Mouse (Mus musculus) liver, adult (tissue): Measurements from ENCODE around the gene Homer3.

Source experiments
- GATA4 ChIP-seq: IDR thresholded peaks from 2 replicates; pipeline ENCODE4 v1.6.1; 2014; ENCODE audit warnings: mild to moderate bottlenecking, low read length; ENCODE audit not compliant: insufficient replicate concordance

Gene Homer3

GRCm38 (mm10) chr8:70315624-70316510 lies 33.2 kb downstream of the Homer3 start, which contains the start of gene Cers1:
Gene Cers1 (plus strand): TSS chr8:70315775.
- no peak for TF ChIP-seq GATA4

- no peak for TF ChIP-seq GATA4
Measured at GRCm38 (mm10) chr8:70316511-70317504, 34.2 kb downstream of the Homer3 start.

- TF ChIP-seq GATA4 = no peak
Measured at GRCm38 (mm10) chr8:70317872-70318271, 35.2 kb downstream of the Homer3 start.

- TF ChIP-seq GATA4 = no peak
Measured at GRCm38 (mm10) chr8:70323716-70324115, 41.1 kb downstream of the Homer3 start.

GRCm38 (mm10) chr8:70327512-70327911 lies 44.9 kb downstream of the Homer3 start:
- no peak for TF ChIP-seq GATA4

- TF ChIP-seq GATA4 = no peak
Measured at GRCm38 (mm10) chr8:70329124-70329834, 46.7 kb downstream of the Homer3 start, which contains the start of gene Gdf1. Gene Gdf1 (plus strand): TSS chr8:70329817.

GRCm38 (mm10) chr8:70329835-70330740 lies 47.5 kb downstream of the Homer3 start:
- no peak for TF ChIP-seq GATA4

GRCm38 (mm10) chr8:70330741-70331364 lies 48.2 kb downstream of the Homer3 start:
- TF ChIP-seq GATA4 = no peak

- no peak for TF ChIP-seq GATA4
Measured at GRCm38 (mm10) chr8:70331526-70331925, 48.9 kb downstream of the Homer3 start.

GRCm38 (mm10) chr8:70332070-70332877 lies 49.6 kb downstream of the Homer3 start:
- no peak for TF ChIP-seq GATA4

- no peak for TF ChIP-seq GATA4
Measured at GRCm38 (mm10) chr8:70332878-70333202, 50.2 kb downstream of the Homer3 start.

GRCm38 (mm10) chr8:70338931-70339330 lies 56.3 kb downstream of the Homer3 start:
- TF ChIP-seq GATA4 = no peak

GRCm38 (mm10) chr8:70340659-70341058 lies 58.0 kb downstream of the Homer3 start:
- no peak for TF ChIP-seq GATA4
